Mouse (Mus musculus) lung, adult 2 months (tissue): Measurements from ENCODE around the gene Serpinh1. TPM values are rescaled to one million over a fixed set of nuclear protein-coding genes. Genes with fewer than 3 reads are reported as not detected.
"Not testable (repeated sequence)": the region's sequence is repeated elsewhere in the genome, so short reads cannot be mapped to it uniquely, and the experiment has no call there.

Experiments
- DNase-seq: peaks from one replicate; pipeline ENCODE4 v3.0.0; 2022
- H3K4me1 ChIP-seq: fragments of 200-500 bp; 2 replicates; pipeline ENCODE4 v1.6.1; 2011; ENCODE audit warnings: low read length; ENCODE audit not compliant: control insufficient read depth, insufficient read depth
- H3K4me3 ChIP-seq: fragments of 200-500 bp; replicated peaks from 2 replicates; pipeline ENCODE3; 2011; ENCODE audit warnings: low read depth, mild to moderate bottlenecking, control low read depth, low read length; ENCODE audit errors: extremely low read depth
- CTCF ChIP-seq: fragments of 200-500 bp; IDR thresholded peaks from 2 replicates; pipeline ENCODE4 v1.5.1; 2011; ENCODE audit warnings: mild to moderate bottlenecking, low read length, control low read depth; ENCODE audit not compliant: insufficient read depth
- POLR2A ChIP-seq: fragments of 200-500 bp; IDR thresholded peaks from 2 replicates; pipeline ENCODE4 v1.6.1; 2011; ENCODE audit warnings: low read depth, mild to moderate bottlenecking, control low read depth, low read length, borderline replicate concordance; ENCODE audit errors: extremely low read depth
- WGBS: fragments of 180-500 bp; shearing (Covaris S2); methylation state at CpG from one replicate; pipeline ENCODE4 v1.1.7; 2018; 5-methylcytosine and 5-hydroxymethylcytosine counted together
- polyA plus RNA-seq: library from polyadenylated mRNA; depleted of rRNA; stranded (reverse); fragments of >200 nt; gene quantifications from 2 replicates; pipeline ENCODE4 v1.2.3, GENCODE M21; 2012

Serpinh1 gene
- polyA plus RNA-seq, 1 experiment: 388 TPM

GRCm38 (mm10) chr7:99375455-99375854 is 22.4 kb upstream of the Serpinh1 start:
- 5% methylated on average over 4 of the region's 4 CpGs for WGBS
- TF ChIP-seq CTCF (peak; percentile 88), POLR2A (no peak)
- peak; percentile 88 for DNase-seq
- Histone ChIP-seq H3K4me1 (peaks cover 2% of the 10 kb centered on the region; the same call in 1 of the 2 replicates), H3K4me3 (no peak overlapping the region)

- DNase-seq, H3K4me1 ChIP-seq, H3K4me3 ChIP-seq: not testable (repeated sequence)
- 54% methylated on average over 3 of the region's 3 CpGs for WGBS
Measured at GRCm38 (mm10) chr7:99374325-99374724, 21.3 kb upstream of the Serpinh1 start.

- TF ChIP-seq POLR2A: no peak
- no peak for TF ChIP-seq CTCF
- H3K4me3 ChIP-seq: no peak overlapping the region
- DNase-seq: no peak
- H3K4me1 ChIP-seq: no peaks in the 10 kb centered on the region
- WGBS: 69% methylated on average over 6 of the region's 6 CpGs
Measured at GRCm38 (mm10) chr7:99366716-99367115, 13.7 kb upstream of the Serpinh1 start.

GRCm38 (mm10) chr7:99365069-99365468 is 12.0 kb upstream of the Serpinh1 start:
- Histone ChIP-seq H3K4me1 (no peaks in the 10 kb centered on the region), H3K4me3 (no peak overlapping the region)
- 0% methylated on average over 5 of the region's 5 CpGs for WGBS
- peak; percentile 72 for DNase-seq
- TF ChIP-seq POLR2A: no peak
- peak; percentile 99 for TF ChIP-seq CTCF

- WGBS: 89% methylated on average over 2 of the region's 2 CpGs
- H3K4me1 ChIP-seq: peaks cover 6% of the 10 kb centered on the region
- H3K4me3 ChIP-seq: no peak overlapping the region
- no peak for DNase-seq
- no peak for TF ChIP-seq CTCF
- TF ChIP-seq POLR2A: no peak
Measured at GRCm38 (mm10) chr7:99362137-99362536, 9.1 kb upstream of the Serpinh1 start.

- TF ChIP-seq CTCF: no peak
- no peak for TF ChIP-seq POLR2A
- WGBS: 49% methylated on average over 8 of the region's 8 CpGs
- H3K4me3 ChIP-seq: no peak overlapping the region
- no peak for DNase-seq
- H3K4me1 ChIP-seq: peaks cover 18% of the 10 kb centered on the region
Measured at GRCm38 (mm10) chr7:99360803-99361414, 7.9 kb upstream of the Serpinh1 start.

- H3K4me3 ChIP-seq: no peak overlapping the region
- TF ChIP-seq POLR2A (0 out of 2 replicates have a peak, but pooled peaks have one; percentile 30), CTCF (no peak)
- WGBS: 42% methylated on average over 10 of the region's 10 CpGs
- H3K4me1 ChIP-seq: peaks cover 22% of the 10 kb centered on the region
- DNase-seq: peak; percentile 31
Measured at GRCm38 (mm10) chr7:99360021-99360802, 7.2 kb upstream of the Serpinh1 start.

GRCm38 (mm10) chr7:99358371-99358770 is 5.3 kb upstream of the Serpinh1 start:
- DNase-seq: no peak
- TF ChIP-seq CTCF (no peak), POLR2A (no peak)
- H3K4me1 ChIP-seq: peaks cover 24% of the 10 kb centered on the region

GRCm38 (mm10) chr7:99357201-99357600 is 4.2 kb upstream of the Serpinh1 start:
- no peak for TF ChIP-seq CTCF
- no peak for TF ChIP-seq POLR2A
- DNase-seq: peak; percentile 39
- peaks cover 27% of the 10 kb centered on the region for H3K4me1 ChIP-seq

More at GRCm38 (mm10) chr7:99358371-99358770, 5.3 kb upstream of the Serpinh1 start:
- WGBS: 82% methylated on average over 8 of the region's 8 CpGs
- H3K4me3 ChIP-seq: no peak overlapping the region

More at GRCm38 (mm10) chr7:99357201-99357600, 4.2 kb upstream of the Serpinh1 start:
- 26% methylated on average over 7 of the region's 7 CpGs for WGBS
- H3K4me3 ChIP-seq: no peak overlapping the region
